Comparison of ENCODE assay signal across 11 mouse cellular contexts in genomic region chr8:37012381-37013060, GRCm38 (mm10).
"Had no signal": no experiment of that assay in that cellular context is flagged by ENCODE, and none has a peak within 500 bp of the region (broad histone marks: within the 10 kb centered on the region; RNA-seq: fewer than 3 reads in every experiment).

No protein-coding gene starts in this region.

- H3K36me3 ChIP-seq: limb, embryonic 12.5 days; midbrain, embryonic 12.5 days; neural tube, embryonic 15.5 days had no signal

- H3K9me3 ChIP-seq: limb, embryonic 12.5 days; midbrain, embryonic 12.5 days; neural tube, embryonic 15.5 days had no signal

- H3K9ac ChIP-seq: limb, embryonic 12.5 days; liver, embryonic 14.5 days; midbrain, embryonic 12.5 days; neural tube, embryonic 15.5 days had no signal

- H3K4me3 ChIP-seq: limb, embryonic 12.5 days; midbrain, embryonic 12.5 days; neural tube, embryonic 15.5 days had no signal

- DNase-seq: kidney, postnatal 10 days; layer of hippocampus, adult 9-11 months; layer of hippocampus, postnatal 36 days; lung, adult 18-20 months; lung, postnatal 14 days; thymus, postnatal 4 days had no signal

- H3K4me1 ChIP-seq: limb, embryonic 12.5 days; midbrain, embryonic 12.5 days; neural tube, embryonic 15.5 days had no signal

- H3K27me3 ChIP-seq: limb, embryonic 12.5 days; midbrain, embryonic 12.5 days; neural tube, embryonic 15.5 days had no signal

- H3K27ac ChIP-seq: limb, embryonic 12.5 days; liver, embryonic 14.5 days; midbrain, embryonic 12.5 days; neural tube, embryonic 15.5 days; stomach, postnatal 0 days had no signal

- H3K4me2 ChIP-seq: limb, embryonic 12.5 days; midbrain, embryonic 12.5 days; neural tube, embryonic 15.5 days had no signal
